Mouse (Mus musculus): ENCODE measurements around the gene Rtl8b.
"Not testable (repeated sequence)": the region's sequence is repeated elsewhere in the genome, so short reads cannot be mapped to it uniquely, and the experiment has no call there.

DNA sequence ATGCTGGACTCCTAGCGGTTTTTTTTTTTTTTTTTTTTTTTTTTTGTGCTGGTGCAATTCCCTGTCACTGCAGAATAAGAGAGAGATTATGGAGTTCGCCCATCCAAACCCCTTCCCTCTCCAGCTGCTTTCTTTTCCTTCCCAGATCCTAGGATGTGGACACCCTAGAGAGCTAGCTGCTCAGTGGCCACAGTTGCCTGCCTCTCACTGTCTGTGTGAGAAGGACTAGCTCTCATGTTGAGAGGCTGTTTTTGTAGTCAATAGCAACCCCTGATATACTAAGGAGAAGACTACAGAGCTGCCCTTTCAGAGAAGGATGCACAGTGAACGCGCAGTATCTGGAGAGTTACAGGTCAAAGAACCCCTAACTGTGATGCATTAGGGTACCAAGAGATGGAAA lies 488 bp upstream of the Rtl8b start:
- not testable (repeated sequence) for TF ChIP-seq CTCF, EP300 (IDR thresholded peaks at IDR 0.05; ENCODE audit: low read depth)
